ENCODE assay signal across 19 mouse cellular contexts in genomic region chr5:17280203-17280602, GRCm38 (mm10).
A peak's percentile ranks its signal among the peaks of the same experiment; 100 is the strongest.
DNase-seq lines count a peak whose midpoint lies in the region; ATAC-seq and TF ChIP-seq lines count a peak whose summit lies in the region.
"Had no signal": no experiment of that assay in that cellular context is flagged by ENCODE, and none has a peak within 500 bp of the region (broad histone marks: within the 10 kb centered on the region; RNA-seq: fewer than 3 reads in every experiment).

No protein-coding gene starts in this region.

- no peaks in the 10 kb centered on the region for H3K27me3 ChIP-seq in C2C12 (ENCODE audit: control insufficient read depth, insufficient read depth, insufficient read length)
- no peaks in the 10 kb centered on the region for H3K27me3 ChIP-seq in hindbrain, embryonic 11.5 days (ENCODE audit: control insufficient read depth, insufficient read depth, low read length)
- H3K27me3 ChIP-seq: embryonic facial prominence, embryonic 12.5 days; forebrain, embryonic 12.5 days; heart, embryonic 12.5 days; hindbrain, embryonic 15.5 days had no signal

- no peaks in the 10 kb centered on the region for H3K79me3 ChIP-seq in C2C12 (ENCODE audit: low read depth)

- no peaks in the 10 kb centered on the region for H3K36me3 ChIP-seq in C2C12 (ENCODE audit: control insufficient read depth, insufficient read depth)
- H3K36me3 ChIP-seq in hindbrain, embryonic 11.5 days (ENCODE audit: control insufficient read depth, insufficient read depth, low read length), result no peaks in the 10 kb centered on the region
- H3K36me3 ChIP-seq: embryonic facial prominence, embryonic 12.5 days; forebrain, embryonic 12.5 days; heart, embryonic 12.5 days; hindbrain, embryonic 10.5 days; hindbrain, embryonic 15.5 days had no signal

- DNase-seq in kidney, adult 9 months, result peak; percentile 66
- DNase-seq in kidney, adult 18-20 months, result no peak
- peak; percentile 49 for DNase-seq in fibroblast of lung, adult 2 months (ENCODE audit: low read depth)
- DNase-seq in thymus, adult 18-20 months, result no peak
- DNase-seq in hindbrain, embryonic 11.5 days (ENCODE audit: low spot score), result no peak
- DNase-seq: adrenal gland, adult 8-10 months; adrenal gland, postnatal 36 days; B cell, adult 2 months; cerebellum, adult 11 months; cerebellum, adult 8-10 months; cerebellum, postnatal 14 days; gastrocnemius, postnatal 14 days had no signal

- 85% methylated on average over 4 of the region's 4 CpGs for WGBS in hindbrain, embryonic 11.5 days

- no peaks in the 10 kb centered on the region for H3K79me2 ChIP-seq in C2C12 (ENCODE audit: control insufficient read depth, insufficient read depth)

- H3ac ChIP-seq in C2C12 (ENCODE audit: control insufficient read depth, insufficient read length, low read depth), result no peak overlapping the region

- H3K4me3 ChIP-seq in C2C12 (ENCODE audit: insufficient read depth, poor library complexity, severe bottlenecking), result no peak overlapping the region
- H3K4me3 ChIP-seq in hindbrain, embryonic 11.5 days (ENCODE audit: low read depth, low read length), result no peak overlapping the region
- H3K4me3 ChIP-seq: embryonic facial prominence, embryonic 12.5 days; forebrain, embryonic 12.5 days; heart, embryonic 12.5 days; hindbrain, embryonic 10.5 days; hindbrain, embryonic 15.5 days had no signal

- no peak overlapping the region for H3K4me2 ChIP-seq in hindbrain, embryonic 11.5 days (replicated peaks; ENCODE audit: low read depth, low read length)
- H3K4me2 ChIP-seq: embryonic facial prominence, embryonic 12.5 days; forebrain, embryonic 12.5 days; heart, embryonic 12.5 days; hindbrain, embryonic 15.5 days had no signal

- no peak overlapping the region for H3K9ac ChIP-seq in hindbrain, embryonic 11.5 days (ENCODE audit: low read depth, low read length)
- H3K9ac ChIP-seq: embryonic facial prominence, embryonic 12.5 days; forebrain, embryonic 12.5 days; heart, embryonic 12.5 days; hindbrain, embryonic 15.5 days had no signal

- no peak for TF ChIP-seq CTCF in C2C12 (IDR thresholded peaks at IDR 0.05; ENCODE audit: control insufficient read depth, insufficient read depth, insufficient read length)

- no peak overlapping the region for H3K27ac ChIP-seq in hindbrain, embryonic 11.5 days (ENCODE audit: low read depth, low read length)
- H3K27ac ChIP-seq: embryonic facial prominence, embryonic 12.5 days; forebrain, embryonic 12.5 days; hindbrain, embryonic 10.5 days; hindbrain, embryonic 15.5 days had no signal

- ATAC-seq in hindbrain, embryonic 11.5 days (ENCODE audit: low FRiP score), result no peak
- ATAC-seq: forebrain, embryonic 16.5 days had no signal

- H3K4me1 ChIP-seq in hindbrain, embryonic 11.5 days (replicated peaks; ENCODE audit: control insufficient read depth, insufficient read depth, low read length), result no peaks in the 10 kb centered on the region
- H3K4me1 ChIP-seq: embryonic facial prominence, embryonic 12.5 days; forebrain, embryonic 12.5 days; heart, embryonic 12.5 days; hindbrain, embryonic 10.5 days; hindbrain, embryonic 15.5 days had no signal

- no peaks in the 10 kb centered on the region for H3K9me3 ChIP-seq in hindbrain, embryonic 11.5 days (ENCODE audit: control insufficient read depth, low read length)
- H3K9me3 ChIP-seq: embryonic facial prominence, embryonic 12.5 days; forebrain, embryonic 12.5 days; heart, embryonic 12.5 days; hindbrain, embryonic 10.5 days; hindbrain, embryonic 15.5 days had no signal

TF ChIP-seq in C2C12, 6 proteins besides CTCF, POLR2A, EP300 and RAD21:
- TF ChIP-seq CEBPB (IDR thresholded peaks at IDR 0.05; ENCODE audit: low read depth) (peak; percentile 55), FOSL1 (IDR thresholded peaks at IDR 0.05; ENCODE audit: insufficient read depth, low read length, poor library complexity, severe bottlenecking) (no peak)

Comparison
In these comparisons a context has a peak if more than half of its experiments do, and no peak if none do; other contexts are left out.
1. DNase-seq: peak in kidney, adult 9 months (single experiment) and fibroblast of lung, adult 2 months (single experiment); none in kidney, adult 18-20 months (single experiment), thymus, adult 18-20 months (0 of 2) and hindbrain, embryonic 11.5 days (single experiment).